Mouse (Mus musculus): ENCODE data around the gene C5ar2. TPM values are rescaled to one million over a fixed set of nuclear protein-coding genes. Genes with fewer than 3 reads are reported as not detected.

C5ar2 gene
- polyA plus RNA-seq (2012; rRNA removed): 0.02 and 0.07 TPM in 2 replicates

GRCm38 (mm10) chr7:16244067-16244466 is at the start of gene C5ar2:
Gene C5ar2, minus strand, starts transcription at chr7:16244154.
- peaks cover 4% of the 10 kb centered on the region; the same call in 1 of the 2 replicates for H3K4me1 ChIP-seq (ENCODE audit: control insufficient read depth, insufficient read depth, low read length)
- no peaks in the 10 kb centered on the region for H3K36me3 ChIP-seq (ENCODE audit: control insufficient read depth, insufficient read depth, low read length)
- TF ChIP-seq POLR2A (IDR thresholded peaks at IDR 0.05; ENCODE audit: control insufficient read depth, low read depth, low read length): no peak
- no peak within 1 kb of the TSS for H3K27ac ChIP-seq (ENCODE audit: control insufficient read depth, insufficient read depth, low read depth, low read length)
- H3K4me3 ChIP-seq (ENCODE audit: control insufficient read depth, low read depth, low read length): no peak within 1 kb of the TSS
- H3K27me3 ChIP-seq (ENCODE audit: control insufficient read depth, insufficient read depth, low read length): no peaks in the 10 kb centered on the region

- peaks cover 3% of the 10 kb centered on the region for H3K36me3 ChIP-seq (ENCODE audit: control insufficient read depth, insufficient read depth, low read length)
- 0 out of 2 replicates have a peak overlapping the region, but pooled peaks have one; percentile 30 for H3K27ac ChIP-seq (ENCODE audit: control insufficient read depth, insufficient read depth, low read depth, low read length)
- peak overlapping the region; percentile 24; the same call in 1 of the 2 replicates for H3K4me3 ChIP-seq (ENCODE audit: control insufficient read depth, low read depth, low read length)
- peaks cover 10% of the 10 kb centered on the region for H3K4me1 ChIP-seq (ENCODE audit: control insufficient read depth, insufficient read depth, low read length)
- no peaks in the 10 kb centered on the region for H3K27me3 ChIP-seq (ENCODE audit: control insufficient read depth, insufficient read depth, low read length)
- no peak for TF ChIP-seq POLR2A (IDR thresholded peaks at IDR 0.05; ENCODE audit: control insufficient read depth, low read depth, low read length)
- TF ChIP-seq CTCF (IDR thresholded peaks at IDR 0.05; ENCODE audit: control insufficient read depth, insufficient read depth, insufficient replicate concordance, low read depth, low read length): no peak
Measured at GRCm38 (mm10) chr7:16287791-16288190, 43.8 kb upstream of the C5ar2 start.

DNA sequence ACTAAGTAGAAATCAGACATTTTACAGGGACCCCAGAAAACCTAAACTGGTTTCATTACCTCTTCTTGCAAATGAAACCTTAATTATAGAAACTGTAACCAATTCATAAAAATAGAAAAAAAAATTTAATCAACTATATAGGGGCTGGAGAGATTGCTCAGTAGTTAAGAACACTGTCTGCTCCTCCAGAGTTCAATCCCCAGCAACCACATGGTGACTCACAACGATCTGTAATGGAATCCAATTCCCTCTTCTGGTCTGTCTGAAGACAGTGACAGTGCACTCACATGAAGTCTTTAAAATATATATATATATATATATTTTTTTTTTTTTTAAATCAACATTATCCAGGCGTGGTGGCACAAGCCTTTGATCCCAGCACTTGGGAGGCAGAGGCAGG is 43.1 kb upstream of the C5ar2 start:
- Histone ChIP-seq H3K27ac (ENCODE audit: control insufficient read depth, insufficient read depth, low read depth, low read length) (peak overlapping the region; percentile 69; the same call in 1 of the 2 replicates), H3K27me3 (ENCODE audit: control insufficient read depth, insufficient read depth, low read length) (no peaks in the 10 kb centered on the region), H3K4me3 (ENCODE audit: control insufficient read depth, low read depth, low read length) (peak overlapping the region; percentile 91), H3K36me3 (ENCODE audit: control insufficient read depth, insufficient read depth, low read length) (peaks cover 6% of the 10 kb centered on the region), H3K4me1 (ENCODE audit: control insufficient read depth, insufficient read depth, low read length) (peaks cover 10% of the 10 kb centered on the region)
- no peak for TF ChIP-seq CTCF (IDR thresholded peaks at IDR 0.05; ENCODE audit: control insufficient read depth, insufficient read depth, insufficient replicate concordance, low read depth, low read length)
- no peak for TF ChIP-seq POLR2A (IDR thresholded peaks at IDR 0.05; ENCODE audit: control insufficient read depth, low read depth, low read length)

DNA sequence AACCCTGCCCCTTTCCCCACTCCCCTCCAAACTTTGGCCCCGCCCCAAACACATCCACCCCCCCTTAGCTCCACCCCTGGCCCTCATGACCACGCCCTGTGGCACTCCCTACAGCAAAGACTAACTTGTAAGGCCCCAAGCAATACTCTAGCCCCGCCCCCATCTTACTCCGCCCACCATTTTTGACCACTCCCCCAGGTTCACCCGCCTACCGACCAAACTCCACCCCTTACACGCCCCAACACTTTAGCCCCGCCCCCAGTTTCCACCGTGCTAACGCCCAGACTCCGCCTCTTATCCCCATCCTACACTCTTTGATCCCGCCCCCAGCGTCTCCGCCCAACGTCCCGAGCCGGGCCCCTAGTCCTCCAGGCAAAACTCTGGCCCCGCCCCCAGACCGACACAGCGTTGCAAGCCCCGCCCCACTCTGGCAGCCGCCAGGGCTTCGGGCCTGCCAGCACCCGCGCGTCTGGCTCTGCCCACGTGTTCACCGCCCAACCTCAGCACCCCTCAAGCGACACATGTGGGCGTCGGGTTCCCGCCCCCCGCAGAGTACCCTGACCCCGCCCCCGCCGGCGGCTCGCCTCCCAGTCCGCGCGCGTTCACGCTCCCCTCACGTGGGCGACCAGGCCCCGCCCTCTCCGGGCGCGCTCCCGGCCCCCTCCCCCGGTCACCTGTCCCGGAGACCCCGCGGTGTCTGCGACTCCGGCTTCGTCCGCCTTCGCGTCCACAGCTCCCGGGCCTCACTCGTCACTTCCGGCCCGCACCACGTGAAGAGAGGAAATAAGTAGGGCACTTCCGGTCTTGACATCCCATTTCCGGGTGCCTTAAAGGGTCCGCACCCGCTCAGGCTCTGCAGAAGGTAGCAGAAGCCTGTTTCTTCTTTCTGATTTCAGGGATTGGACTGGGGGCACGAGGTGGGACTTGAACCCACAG is 42.3 kb upstream of the C5ar2 start, which contains the start of gene Ccdc9:
Gene Ccdc9 (minus strand): TSS at position 770 of the 936 bp plus-strand sequence.
- H3K36me3 ChIP-seq (ENCODE audit: control insufficient read depth, insufficient read depth, low read length): peaks cover 6% of the 10 kb centered on the region
- peak within 1 kb of the TSS; percentile 80 for H3K27ac ChIP-seq (ENCODE audit: control insufficient read depth, insufficient read depth, low read depth, low read length)
- peaks cover 10% of the 10 kb centered on the region for H3K4me1 ChIP-seq (ENCODE audit: control insufficient read depth, insufficient read depth, low read length)
- peak within 1 kb of the TSS; percentile 91 for H3K4me3 ChIP-seq (ENCODE audit: control insufficient read depth, low read depth, low read length)
- peak; percentile 55; the same call in 1 of the 2 replicates for TF ChIP-seq POLR2A (IDR thresholded peaks at IDR 0.05; ENCODE audit: control insufficient read depth, low read depth, low read length)
- no peak for TF ChIP-seq CTCF (IDR thresholded peaks at IDR 0.05; ENCODE audit: control insufficient read depth, insufficient read depth, insufficient replicate concordance, low read depth, low read length)
- H3K27me3 ChIP-seq (ENCODE audit: control insufficient read depth, insufficient read depth, low read length): no peaks in the 10 kb centered on the region

DNA sequence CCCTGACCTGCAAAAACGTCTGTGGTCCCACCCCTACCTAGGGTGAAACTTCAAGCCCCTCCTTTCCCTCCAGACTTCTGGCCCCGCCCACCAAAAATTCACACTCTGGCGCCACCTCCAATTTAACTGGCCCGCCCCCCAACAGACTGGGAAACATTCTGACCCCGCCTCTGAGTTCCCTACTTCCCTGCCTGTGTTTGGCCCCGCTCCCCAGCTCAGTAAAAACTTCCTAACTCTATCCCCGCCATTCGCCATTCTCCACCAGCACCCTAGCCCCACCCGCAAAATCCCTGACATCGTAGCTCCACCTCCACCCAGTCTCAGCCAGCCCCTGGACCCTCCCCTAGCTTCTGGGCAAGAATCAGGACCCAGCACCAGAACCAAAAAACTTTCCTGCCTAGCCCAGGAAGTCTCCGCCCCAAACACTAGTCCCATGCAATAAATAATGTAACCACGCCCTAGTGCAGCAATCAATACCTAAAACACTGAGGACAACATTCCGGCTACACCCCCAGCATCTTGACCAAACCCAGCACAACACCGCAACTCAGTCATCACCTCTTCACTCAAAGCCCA is 41.6 kb upstream of the C5ar2 start:
- H3K4me3 ChIP-seq (ENCODE audit: control insufficient read depth, low read depth, low read length): peak overlapping the region; percentile 91
- H3K27ac ChIP-seq (ENCODE audit: control insufficient read depth, insufficient read depth, low read depth, low read length): peak overlapping the region; percentile 80
- no peaks in the 10 kb centered on the region for H3K27me3 ChIP-seq (ENCODE audit: control insufficient read depth, insufficient read depth, low read length)
- H3K4me1 ChIP-seq (ENCODE audit: control insufficient read depth, insufficient read depth, low read length): peaks cover 10% of the 10 kb centered on the region
- peaks cover 6% of the 10 kb centered on the region for H3K36me3 ChIP-seq (ENCODE audit: control insufficient read depth, insufficient read depth, low read length)
- TF ChIP-seq CTCF (IDR thresholded peaks at IDR 0.05; ENCODE audit: control insufficient read depth, insufficient read depth, insufficient replicate concordance, low read depth, low read length) (no peak), POLR2A (IDR thresholded peaks at IDR 0.05; ENCODE audit: control insufficient read depth, low read depth, low read length) (no peak)

GRCm38 (mm10) chr7:16284904-16285303 is 41.0 kb upstream of the C5ar2 start:
- 0 out of 2 replicates have a peak overlapping the region, but pooled peaks have one; percentile 80 for H3K27ac ChIP-seq (ENCODE audit: control insufficient read depth, insufficient read depth, low read depth, low read length)
- TF ChIP-seq POLR2A (IDR thresholded peaks at IDR 0.05; ENCODE audit: control insufficient read depth, low read depth, low read length) (no peak), CTCF (IDR thresholded peaks at IDR 0.05; ENCODE audit: control insufficient read depth, insufficient read depth, insufficient replicate concordance, low read depth, low read length) (no peak)
- peaks cover 6% of the 10 kb centered on the region for H3K36me3 ChIP-seq (ENCODE audit: control insufficient read depth, insufficient read depth, low read length)
- H3K27me3 ChIP-seq (ENCODE audit: control insufficient read depth, insufficient read depth, low read length): no peaks in the 10 kb centered on the region
- H3K4me3 ChIP-seq (ENCODE audit: control insufficient read depth, low read depth, low read length): peak overlapping the region; percentile 91
- peaks cover 10% of the 10 kb centered on the region for H3K4me1 ChIP-seq (ENCODE audit: control insufficient read depth, insufficient read depth, low read length)

DNA sequence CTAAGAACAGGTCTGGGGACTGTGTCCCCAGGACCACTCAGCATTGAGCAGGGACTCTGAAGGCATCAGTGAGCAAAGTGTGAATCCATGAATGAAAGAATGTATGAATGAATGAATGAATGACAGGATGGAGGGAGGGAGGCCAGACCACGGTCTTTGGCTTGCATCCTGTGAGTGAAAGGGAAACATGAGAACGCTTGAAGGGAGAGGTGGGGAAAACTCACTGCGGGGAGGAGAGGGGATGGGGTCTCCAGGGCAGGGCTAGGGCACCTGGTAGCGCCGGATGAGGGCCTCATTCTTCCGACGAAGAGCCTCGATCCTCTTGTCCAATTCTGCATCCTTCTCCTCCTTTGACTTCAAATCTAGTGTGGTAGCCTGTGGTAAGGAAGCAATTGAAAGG is 40.0 kb upstream of the C5ar2 start:
- Histone ChIP-seq H3K36me3 (ENCODE audit: control insufficient read depth, insufficient read depth, low read length) (peaks cover 6% of the 10 kb centered on the region), H3K27ac (ENCODE audit: control insufficient read depth, insufficient read depth, low read depth, low read length) (no peak overlapping the region), H3K27me3 (ENCODE audit: control insufficient read depth, insufficient read depth, low read length) (no peaks in the 10 kb centered on the region), H3K4me3 (ENCODE audit: control insufficient read depth, low read depth, low read length) (no peak overlapping the region), H3K4me1 (ENCODE audit: control insufficient read depth, insufficient read depth, low read length) (peaks cover 10% of the 10 kb centered on the region)
- TF ChIP-seq CTCF (IDR thresholded peaks at IDR 0.05; ENCODE audit: control insufficient read depth, insufficient read depth, insufficient replicate concordance, low read depth, low read length): no peak
- no peak for TF ChIP-seq POLR2A (IDR thresholded peaks at IDR 0.05; ENCODE audit: control insufficient read depth, low read depth, low read length)

All from testis, adult 2 months (tissue).